Mouse (Mus musculus) cerebellum, adult 2 months (tissue): Measurements from ENCODE around the gene Rasl11b.

Experiments used
- CTCF ChIP-seq: fragments of 200-500 bp; IDR thresholded peaks from 2 replicates; pipeline ENCODE4 v1.5.1; 2011; ENCODE audit warnings: low read depth, mild to moderate bottlenecking, control low read depth, low read length, moderate library complexity, borderline replicate concordance; ENCODE audit not compliant: insufficient read depth
- POLR2A ChIP-seq: fragments of 200-500 bp; IDR thresholded peaks from 2 replicates; pipeline ENCODE4 v1.6.1; 2011; ENCODE audit warnings: low read length, control low read depth, borderline replicate concordance; ENCODE audit not compliant: insufficient read depth

DNA sequence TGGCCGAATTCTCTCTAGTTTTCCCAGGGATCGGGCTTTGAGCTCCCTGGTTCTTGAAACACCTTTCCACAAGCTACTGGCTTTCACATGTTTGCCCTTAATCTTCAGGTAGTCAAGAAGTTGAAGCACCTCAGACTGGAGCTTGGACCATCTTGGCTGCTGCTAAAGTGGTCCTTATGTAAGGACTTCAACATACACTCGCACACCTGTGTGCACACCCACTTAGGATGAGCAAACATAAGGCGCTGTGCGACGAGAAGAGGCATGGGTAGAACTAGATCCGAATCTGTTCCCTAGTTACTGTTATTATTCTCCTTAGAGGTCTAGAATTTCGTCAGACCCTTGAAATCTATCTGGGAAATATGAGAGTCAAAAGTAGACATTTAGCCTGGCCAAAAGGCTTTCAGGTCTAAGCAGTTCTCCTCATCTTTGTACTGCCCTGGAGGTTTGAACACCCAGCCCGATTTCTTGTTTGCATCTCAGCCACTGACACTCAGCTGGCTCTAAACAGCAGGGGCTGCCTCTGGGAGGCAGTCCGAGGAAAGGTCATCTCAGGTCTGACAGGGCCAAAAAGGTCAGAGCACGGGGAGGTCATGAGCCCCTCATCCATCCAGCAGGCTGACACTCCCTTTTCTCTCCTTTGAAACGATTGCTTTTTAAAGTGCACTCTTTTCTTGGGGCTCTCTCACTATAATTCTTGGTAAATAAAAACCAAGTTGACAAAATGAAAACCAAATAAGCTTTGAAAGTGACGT lies 46.0 kb downstream of the Rasl11b start:
- no peak for TF ChIP-seq POLR2A
- TF ChIP-seq CTCF: no peak
